Mouse (Mus musculus): Measurements from ENCODE around the gene Gfra1. TPM values are rescaled to one million over a fixed set of nuclear protein-coding genes. Genes with fewer than 3 reads are reported as not detected.

The Gfra1 gene
- polyA plus RNA-seq, 1 experiment from 2014 or later: 33.0 TPM

GRCm38 (mm10) chr19:58388851-58389447 is 66.8 kb downstream of the Gfra1 start:
- H3K4me2 ChIP-seq: no peak overlapping the region
- H3K36me3 ChIP-seq: no peaks in the 10 kb centered on the region
- no peaks in the 10 kb centered on the region for H3K9me3 ChIP-seq
- no peak overlapping the region for H3K9ac ChIP-seq
- no peak overlapping the region for H3K27ac ChIP-seq
- peaks cover 4% of the 10 kb centered on the region; the same call in 1 of the 2 replicates for H3K4me1 ChIP-seq
- ATAC-seq (ENCODE audit: insufficient read depth, low FRiP score, low read depth): no peak
- H3K27me3 ChIP-seq (replicated peaks): no peaks in the 10 kb centered on the region
- 84% methylated on average over 18 of the region's 18 CpGs for WGBS
- no peak overlapping the region for H3K4me3 ChIP-seq (replicated peaks)

- no peaks in the 10 kb centered on the region for H3K27me3 ChIP-seq (replicated peaks)
- 51% methylated on average over 3 of the region's 3 CpGs for WGBS
- no peaks in the 10 kb centered on the region for H3K9me3 ChIP-seq
- H3K4me1 ChIP-seq: peaks cover 2% of the 10 kb centered on the region; the same call in 1 of the 2 replicates
- ATAC-seq (ENCODE audit: insufficient read depth, low FRiP score, low read depth): no peak
- H3K27ac ChIP-seq: no peak overlapping the region
- H3K9ac ChIP-seq: no peak overlapping the region
- no peaks in the 10 kb centered on the region for H3K36me3 ChIP-seq
- H3K4me2 ChIP-seq: no peak overlapping the region
- no peak overlapping the region for H3K4me3 ChIP-seq (replicated peaks)
These were observed 72.4 kb downstream of the Gfra1 start for GRCm38 (mm10) chr19:58383273-58383672.

GRCm38 (mm10) chr19:58382535-58382934 is 73.2 kb downstream of the Gfra1 start:
- ATAC-seq (ENCODE audit: insufficient read depth, low FRiP score, low read depth): no peak
- Histone ChIP-seq H3K4me3 (replicated peaks) (no peak overlapping the region), H3K36me3 (no peaks in the 10 kb centered on the region), H3K9me3 (no peaks in the 10 kb centered on the region), H3K27ac (no peak overlapping the region), H3K4me1 (peaks cover 3% of the 10 kb centered on the region; the same call in 1 of the 2 replicates), H3K27me3 (replicated peaks) (no peaks in the 10 kb centered on the region), H3K4me2 (no peak overlapping the region), H3K9ac (no peak overlapping the region)
- WGBS: 98% methylated on average over 7 of the region's 7 CpGs

- H3K27ac ChIP-seq: no peak overlapping the region
- peaks cover 11% of the 10 kb centered on the region for H3K4me1 ChIP-seq
- H3K36me3 ChIP-seq: no peaks in the 10 kb centered on the region
- H3K9ac ChIP-seq: no peak overlapping the region
- H3K27me3 ChIP-seq (replicated peaks): no peaks in the 10 kb centered on the region
- WGBS: 33% methylated on average over 8 of the region's 8 CpGs
- no peaks in the 10 kb centered on the region for H3K9me3 ChIP-seq
- peak; percentile 52; the same call in 1 of the 2 replicates for ATAC-seq (ENCODE audit: insufficient read depth, low FRiP score, low read depth)
- H3K4me2 ChIP-seq: no peak overlapping the region
- H3K4me3 ChIP-seq (replicated peaks): no peak overlapping the region
These were observed 77.7 kb downstream of the Gfra1 start for GRCm38 (mm10) chr19:58377969-58378368.

- Histone ChIP-seq H3K9me3 (no peaks in the 10 kb centered on the region), H3K27me3 (replicated peaks) (no peaks in the 10 kb centered on the region), H3K4me2 (no peak overlapping the region), H3K36me3 (no peaks in the 10 kb centered on the region), H3K9ac (no peak overlapping the region), H3K4me1 (peaks cover 11% of the 10 kb centered on the region), H3K27ac (no peak overlapping the region), H3K4me3 (replicated peaks) (no peak overlapping the region)
- ATAC-seq (ENCODE audit: insufficient read depth, low FRiP score, low read depth): no peak
- WGBS: 33% methylated on average over 8 of the region's 8 CpGs
These were observed 79.0 kb downstream of the Gfra1 start for GRCm38 (mm10) chr19:58376675-58377102.

GRCm38 (mm10) chr19:58374648-58375047 is 81.1 kb downstream of the Gfra1 start:
- H3K4me3 ChIP-seq (replicated peaks): no peak overlapping the region
- WGBS: 96% methylated on average over 5 of the region's 5 CpGs
- no peak for ATAC-seq (ENCODE audit: insufficient read depth, low FRiP score, low read depth)
- H3K36me3 ChIP-seq: no peaks in the 10 kb centered on the region
- H3K4me1 ChIP-seq: peaks cover 11% of the 10 kb centered on the region
- H3K9ac ChIP-seq: no peak overlapping the region
- no peak overlapping the region for H3K4me2 ChIP-seq
- no peak overlapping the region for H3K27ac ChIP-seq
- H3K27me3 ChIP-seq (replicated peaks): no peaks in the 10 kb centered on the region
- no peaks in the 10 kb centered on the region for H3K9me3 ChIP-seq

- Histone ChIP-seq H3K4me3 (replicated peaks) (no peak overlapping the region), H3K9ac (no peak overlapping the region), H3K9me3 (no peaks in the 10 kb centered on the region), H3K4me2 (no peak overlapping the region), H3K27me3 (replicated peaks) (no peaks in the 10 kb centered on the region), H3K36me3 (no peaks in the 10 kb centered on the region), H3K4me1 (peaks cover 14% of the 10 kb centered on the region), H3K27ac (no peak overlapping the region)
- 87% methylated on average over 4 of the region's 4 CpGs for WGBS
- no peak for ATAC-seq (ENCODE audit: insufficient read depth, low FRiP score, low read depth)
These were observed 81.6 kb downstream of the Gfra1 start for GRCm38 (mm10) chr19:58374155-58374554.

GRCm38 (mm10) chr19:58368513-58368912 is 87.2 kb downstream of the Gfra1 start:
- H3K27ac ChIP-seq: no peak overlapping the region
- 42% methylated on average over 2 of the region's 2 CpGs for WGBS

GRCm38 (mm10) chr19:58364688-58365087 is 91.0 kb downstream of the Gfra1 start:
- H3K36me3 ChIP-seq: no peaks in the 10 kb centered on the region
- H3K27me3 ChIP-seq (replicated peaks): no peaks in the 10 kb centered on the region
- no peak overlapping the region for H3K9ac ChIP-seq
- no peak for ATAC-seq (ENCODE audit: insufficient read depth, low FRiP score, low read depth)
- H3K27ac ChIP-seq: no peak overlapping the region
- no peak overlapping the region for H3K4me2 ChIP-seq
- H3K4me3 ChIP-seq (replicated peaks): no peak overlapping the region
- no peaks in the 10 kb centered on the region for H3K9me3 ChIP-seq
- WGBS: 69% methylated on average over 9 of the region's 9 CpGs
- 0 out of 2 replicates have a peak, but pooled peaks cover 3% of the 10 kb centered on the region for H3K4me1 ChIP-seq

More at GRCm38 (mm10) chr19:58368513-58368912, 87.2 kb downstream of the Gfra1 start:
- Histone ChIP-seq H3K4me3 (replicated peaks) (no peak overlapping the region), H3K4me2 (no peak overlapping the region), H3K27me3 (replicated peaks) (no peaks in the 10 kb centered on the region), H3K9ac (no peak overlapping the region), H3K9me3 (no peaks in the 10 kb centered on the region), H3K36me3 (no peaks in the 10 kb centered on the region), H3K4me1 (0 out of 2 replicates have a peak, but pooled peaks cover 3% of the 10 kb centered on the region)
- no peak for ATAC-seq (ENCODE audit: insufficient read depth, low FRiP score, low read depth)

GRCm38 (mm10) chr19:58360982-58361381 is 94.7 kb downstream of the Gfra1 start:
- H3K4me2 ChIP-seq: no peak overlapping the region
- H3K27ac ChIP-seq: no peak overlapping the region
- no peak overlapping the region for H3K4me3 ChIP-seq (replicated peaks)
- H3K36me3 ChIP-seq: no peaks in the 10 kb centered on the region
- no peaks in the 10 kb centered on the region for H3K9me3 ChIP-seq
- no peak overlapping the region for H3K9ac ChIP-seq
- WGBS: 63% methylated on average over 1 of the region's 1 CpGs
- H3K4me1 ChIP-seq: no peaks in the 10 kb centered on the region
- ATAC-seq (ENCODE audit: insufficient read depth, low FRiP score, low read depth): no peak
- H3K27me3 ChIP-seq (replicated peaks): no peaks in the 10 kb centered on the region

- Histone ChIP-seq H3K4me1 (no peaks in the 10 kb centered on the region), H3K4me3 (replicated peaks) (no peak overlapping the region), H3K27me3 (replicated peaks) (no peaks in the 10 kb centered on the region), H3K27ac (no peak overlapping the region), H3K4me2 (no peak overlapping the region), H3K9ac (no peak overlapping the region), H3K36me3 (no peaks in the 10 kb centered on the region), H3K9me3 (no peaks in the 10 kb centered on the region)
- 85% methylated on average over 13 of the region's 13 CpGs for WGBS
- no peak for ATAC-seq (ENCODE audit: insufficient read depth, low FRiP score, low read depth)
These were observed 97.6 kb downstream of the Gfra1 start for GRCm38 (mm10) chr19:58358063-58358462.

GRCm38 (mm10) chr19:58353953-58354352 is 101.8 kb downstream of the Gfra1 start:
- H3K27ac ChIP-seq: no peak overlapping the region
- no peak overlapping the region for H3K4me3 ChIP-seq (replicated peaks)
- 23% methylated on average over 2 of the region's 2 CpGs for WGBS
- H3K9me3 ChIP-seq: no peaks in the 10 kb centered on the region
- no peaks in the 10 kb centered on the region for H3K36me3 ChIP-seq
- no peak for ATAC-seq (ENCODE audit: insufficient read depth, low FRiP score, low read depth)
- H3K27me3 ChIP-seq (replicated peaks): no peaks in the 10 kb centered on the region
- no peak overlapping the region for H3K9ac ChIP-seq
- H3K4me2 ChIP-seq: no peak overlapping the region
- no peaks in the 10 kb centered on the region for H3K4me1 ChIP-seq
